Mouse (Mus musculus) liver, postnatal 0 days (tissue): Measurements from ENCODE around the gene Olfr95.

Source experiments
- CTCF ChIP-seq: sonication (generic); IDR thresholded peaks from 2 replicates; pipeline ENCODE4 v1.5.1; 2016; ENCODE audit warnings: antibody characterized with exemption, low read depth
- EP300 ChIP-seq: IDR thresholded peaks from 2 replicates; pipeline ENCODE4 v1.6.1; 2016; ENCODE audit warnings: antibody characterized with exemption, low read depth, mild to moderate bottlenecking

- no peak for TF ChIP-seq CTCF
- TF ChIP-seq EP300 = no peak
Measured at GRCm38 (mm10) chr17:37193032-37193431, 19.9 kb downstream of the Olfr95 start.
